Mouse (Mus musculus) midbrain, embryonic 15.5 days (tissue): ENCODE data around the gene Zscan10. TPM values are rescaled to one million over a fixed set of nuclear protein-coding genes. Genes with fewer than 3 reads are reported as not detected.

Experiments
- ATAC-seq: fragments of 200-750 bp; cut with Nextera tagmentation; replicated peaks from 2 replicates; pipeline ENCODE4 v1.8.0; 2017; ENCODE audit warnings: moderate TSS enrichment
- H3K27ac ChIP-seq: fragments of 300-500 bp; sonication (generic); 2 replicates; pipeline ENCODE4 v1.5.1; 2015; ENCODE audit warnings: mild to moderate bottlenecking, inconsistent platforms
- H3K27me3 ChIP-seq: fragments of 300-500 bp; sonication (generic); replicated peaks from 2 replicates; pipeline ENCODE4 v1.6.1; 2015; ENCODE audit warnings: inconsistent platforms
- H3K36me3 ChIP-seq: fragments of 300-500 bp; sonication (generic); replicated peaks from 2 replicates; pipeline ENCODE4 v1.6.1; 2015; ENCODE audit warnings: inconsistent platforms
- H3K4me1 ChIP-seq: fragments of 300-500 bp; sonication (generic); 2 replicates; pipeline ENCODE4 v1.6.1; 2015; ENCODE audit warnings: inconsistent platforms
- H3K4me2 ChIP-seq: fragments of 300-500 bp; sonication (generic); 2 replicates; pipeline ENCODE4 v1.6.1; 2015; ENCODE audit warnings: inconsistent platforms, mild to moderate bottlenecking, moderate library complexity
- H3K4me3 ChIP-seq: fragments of 300-500 bp; sonication (generic); 2 replicates; pipeline ENCODE4 v1.5.1; 2015; ENCODE audit warnings: mild to moderate bottlenecking, inconsistent platforms
- H3K9ac ChIP-seq: fragments of 300-500 bp; sonication (generic); 2 replicates; pipeline ENCODE4 v1.6.1; 2015; ENCODE audit warnings: mild to moderate bottlenecking, inconsistent platforms
- H3K9me3 ChIP-seq: fragments of 300-500 bp; sonication (generic); 2 replicates; pipeline ENCODE4 v1.6.1; 2016; ENCODE audit warnings: inconsistent platforms
- WGBS: fragments of 180-500 bp; shearing (Covaris S2); methylation state at CpG from one replicate; pipeline ENCODE4 v1.1.7; 2015; ENCODE audit warnings: mixed read lengths; 5-methylcytosine and 5-hydroxymethylcytosine counted together
- polyA plus RNA-seq: library from polyadenylated mRNA; unstranded; fragments of >200 nt; fragmentation: Nextera tagmentation; extraction: Ambion mirVana; gene quantifications from 2 replicates; pipeline ENCODE4 v1.2.1, GENCODE M21; 2015

The Zscan10 gene
- not detected in 2 replicates for polyA plus RNA-seq

- Histone ChIP-seq H3K4me2 (peak within 1 kb of the TSS; percentile 55), H3K9me3 (no peaks in the 10 kb centered on the region), H3K27ac (no peak within 1 kb of the TSS), H3K9ac (no peak within 1 kb of the TSS), H3K36me3 (no peaks in the 10 kb centered on the region), H3K27me3 (no peaks in the 10 kb centered on the region), H3K4me1 (peaks cover 3% of the 10 kb centered on the region; the same call in 1 of the 2 replicates), H3K4me3 (0 out of 2 replicates have a peak within 1 kb of the TSS, but pooled peaks have one; percentile 44)
- 31% methylated on average over 15 of the region's 15 CpGs for WGBS
- no peak for ATAC-seq
Observed at GRCm38 (mm10) chr17:23600641-23601622, at the start of gene Zscan10. Zscan10 (plus strand) TSS chr17:23600856.

DNA sequence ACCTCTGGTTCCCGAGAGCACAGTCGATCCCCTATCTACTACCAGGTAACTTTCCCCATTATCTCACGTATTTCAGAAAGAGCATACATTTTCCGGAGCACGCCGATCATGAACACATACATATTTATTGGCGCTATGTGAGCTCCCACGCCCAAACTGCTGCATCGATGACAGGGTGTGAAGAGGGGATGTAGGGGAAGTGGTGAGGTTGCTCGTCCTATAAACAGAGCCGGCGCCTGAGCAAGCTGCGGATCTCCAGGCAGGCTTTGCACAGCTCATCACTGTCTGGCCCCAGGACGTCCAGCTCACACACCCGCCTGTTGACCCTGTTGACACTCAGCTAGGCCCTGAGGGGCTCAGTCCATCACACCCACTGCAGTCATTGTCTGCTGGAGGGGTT is 49.8 kb upstream of the Zscan10 start:
- WGBS: 0% methylated on average over 15 of the region's 15 CpGs
- peak; percentile 43 for ATAC-seq

GRCm38 (mm10) chr17:23551416-23551815 is 49.2 kb upstream of the Zscan10 start:
- peaks cover 4% of the 10 kb centered on the region; the same call in 1 of the 2 replicates for H3K36me3 ChIP-seq
- H3K27ac ChIP-seq: peak overlapping the region; percentile 76
- no peak for ATAC-seq
- peaks cover 13% of the 10 kb centered on the region for H3K4me1 ChIP-seq
- no peaks in the 10 kb centered on the region for H3K9me3 ChIP-seq
- H3K27me3 ChIP-seq: no peaks in the 10 kb centered on the region
- peak overlapping the region; percentile 59 for H3K4me3 ChIP-seq
- H3K9ac ChIP-seq: peak overlapping the region; percentile 63
- H3K4me2 ChIP-seq: peak overlapping the region; percentile 70

More for the DNA sequence above, 49.8 kb upstream of the Zscan10 start:
- H3K4me2 ChIP-seq: peak overlapping the region; percentile 70
- H3K27me3 ChIP-seq: no peaks in the 10 kb centered on the region
- peak overlapping the region; percentile 59 for H3K4me3 ChIP-seq
- peak overlapping the region; percentile 76 for H3K27ac ChIP-seq
- H3K9ac ChIP-seq: peak overlapping the region; percentile 63
- H3K4me1 ChIP-seq: peaks cover 13% of the 10 kb centered on the region
- H3K36me3 ChIP-seq: 0 out of 2 replicates have a peak, but pooled peaks cover 1% of the 10 kb centered on the region
- H3K9me3 ChIP-seq: no peaks in the 10 kb centered on the region

DNA sequence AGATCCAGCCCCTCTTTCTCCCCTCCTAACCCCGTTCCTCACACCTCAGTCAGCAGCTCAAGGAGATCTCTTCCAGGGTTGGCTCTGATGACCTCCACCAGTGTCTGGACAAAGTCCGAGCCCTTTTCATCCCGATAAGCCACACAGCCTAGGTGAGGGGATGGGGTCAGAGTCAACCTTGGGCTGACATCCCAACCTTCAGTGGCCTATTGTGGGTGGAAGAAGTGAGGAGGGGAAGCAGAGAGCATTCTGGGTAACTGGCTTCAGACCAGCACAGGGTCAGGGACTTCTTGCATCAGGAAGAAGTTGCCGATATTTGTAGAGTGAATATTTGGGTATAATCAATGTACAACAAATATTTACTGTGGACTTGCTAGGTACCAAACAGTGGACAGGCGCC is 48.7 kb upstream of the Zscan10 start:
- WGBS: 67% methylated on average over 5 of the region's 5 CpGs
- no peak overlapping the region for H3K27ac ChIP-seq
- peaks cover 10% of the 10 kb centered on the region; the same call in 1 of the 2 replicates for H3K36me3 ChIP-seq
- ATAC-seq: no peak
- peaks cover 13% of the 10 kb centered on the region for H3K4me1 ChIP-seq
- H3K4me2 ChIP-seq: no peak overlapping the region
- H3K4me3 ChIP-seq: no peak overlapping the region
- no peaks in the 10 kb centered on the region for H3K9me3 ChIP-seq
- no peak overlapping the region for H3K9ac ChIP-seq
- H3K27me3 ChIP-seq: no peaks in the 10 kb centered on the region

DNA sequence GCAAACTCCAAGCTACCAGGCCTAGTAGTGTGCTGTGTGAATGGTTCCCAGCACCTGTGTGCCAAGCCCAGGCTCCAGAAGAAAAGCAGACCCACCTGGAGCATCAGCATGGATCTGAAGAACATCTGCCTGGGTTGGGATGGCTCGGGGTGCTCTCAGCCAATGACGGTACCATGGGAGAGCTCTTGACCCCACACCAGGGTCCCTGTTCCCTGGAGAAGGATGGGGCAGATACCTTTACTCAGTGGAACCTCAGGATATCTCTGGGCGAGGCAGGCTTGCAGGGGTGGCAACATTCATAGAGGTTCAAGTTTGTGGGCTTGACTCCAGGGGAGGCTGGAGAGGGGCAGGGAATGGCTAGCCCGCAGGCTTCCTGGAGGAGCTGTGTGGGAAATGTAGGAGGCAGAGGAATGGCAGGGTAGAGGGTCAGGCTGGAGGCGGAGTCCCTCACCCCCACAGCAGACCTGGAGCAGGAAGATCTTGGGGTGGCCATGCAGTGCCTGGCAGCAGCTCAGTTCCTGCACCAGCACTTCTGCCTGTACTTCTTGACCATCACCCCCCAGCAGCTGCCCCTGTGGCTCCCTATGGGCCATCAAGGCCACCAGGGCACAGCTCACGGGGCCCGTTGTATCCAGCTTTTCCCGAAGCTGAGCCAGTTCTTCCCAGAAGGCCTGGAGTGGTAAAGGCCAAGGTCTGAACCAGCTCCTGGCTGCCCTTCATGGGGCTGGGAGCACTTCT is 47.6 kb upstream of the Zscan10 start:
- H3K4me1 ChIP-seq: peaks cover 13% of the 10 kb centered on the region
- no peak overlapping the region for H3K27ac ChIP-seq
- peaks cover 21% of the 10 kb centered on the region for H3K36me3 ChIP-seq
- 89% methylated on average over 8 of the region's 8 CpGs for WGBS
- H3K9ac ChIP-seq: no peak overlapping the region
- no peaks in the 10 kb centered on the region for H3K9me3 ChIP-seq
- no peaks in the 10 kb centered on the region for H3K27me3 ChIP-seq
- H3K4me2 ChIP-seq: no peak overlapping the region
- no peak for ATAC-seq
- no peak overlapping the region for H3K4me3 ChIP-seq

GRCm38 (mm10) chr17:23553634-23554120 is 47.0 kb upstream of the Zscan10 start:
- H3K4me1 ChIP-seq: peaks cover 13% of the 10 kb centered on the region
- H3K36me3 ChIP-seq: peaks cover 27% of the 10 kb centered on the region
- 68% methylated on average over 1 of the region's 1 CpGs for WGBS
- ATAC-seq: no peak
- no peaks in the 10 kb centered on the region for H3K9me3 ChIP-seq
- no peaks in the 10 kb centered on the region for H3K27me3 ChIP-seq
- no peak overlapping the region for H3K9ac ChIP-seq
- no peak overlapping the region for H3K4me2 ChIP-seq
- no peak overlapping the region for H3K27ac ChIP-seq
- H3K4me3 ChIP-seq: no peak overlapping the region

GRCm38 (mm10) chr17:23554321-23554720 is 46.3 kb upstream of the Zscan10 start:
- no peak overlapping the region for H3K27ac ChIP-seq
- no peak overlapping the region for H3K9ac ChIP-seq
- no peak overlapping the region for H3K4me3 ChIP-seq
- no peaks in the 10 kb centered on the region for H3K9me3 ChIP-seq
- peaks cover 33% of the 10 kb centered on the region for H3K36me3 ChIP-seq
- H3K27me3 ChIP-seq: no peaks in the 10 kb centered on the region
- peaks cover 13% of the 10 kb centered on the region for H3K4me1 ChIP-seq
- no peak overlapping the region for H3K4me2 ChIP-seq
- ATAC-seq: no peak

GRCm38 (mm10) chr17:23555243-23555916 is 45.3 kb upstream of the Zscan10 start:
- Histone ChIP-seq H3K36me3 (peaks cover 37% of the 10 kb centered on the region), H3K27ac (no peak overlapping the region), H3K9me3 (no peaks in the 10 kb centered on the region), H3K4me2 (no peak overlapping the region), H3K27me3 (no peaks in the 10 kb centered on the region), H3K4me3 (no peak overlapping the region), H3K4me1 (peaks cover 10% of the 10 kb centered on the region), H3K9ac (no peak overlapping the region)
- WGBS: 83% methylated on average over 7 of the region's 7 CpGs
- no peak for ATAC-seq

DNA sequence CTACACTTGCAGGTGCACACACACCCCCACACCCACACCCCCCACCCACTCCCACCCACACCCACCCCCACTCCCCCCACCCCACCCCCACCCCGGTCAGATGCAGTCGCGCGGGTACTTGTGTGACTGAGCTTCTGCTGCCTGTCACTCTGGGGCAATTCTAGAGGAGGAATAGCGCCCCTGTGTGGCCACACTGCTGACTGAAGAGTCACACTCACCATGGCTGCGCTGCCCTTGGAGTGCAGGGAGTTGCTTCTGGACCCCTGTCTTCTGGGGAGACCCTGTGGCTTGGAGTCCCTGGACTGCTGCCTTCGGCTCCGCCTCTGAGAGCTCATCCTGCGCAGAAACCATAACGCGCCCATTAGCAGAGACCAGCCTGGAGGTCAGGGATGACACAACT is 40.9 kb upstream of the Zscan10 start:
- Histone ChIP-seq H3K4me3 (no peak overlapping the region), H3K27ac (no peak overlapping the region), H3K4me1 (peaks cover 10% of the 10 kb centered on the region), H3K9me3 (no peaks in the 10 kb centered on the region), H3K27me3 (no peaks in the 10 kb centered on the region), H3K36me3 (peaks cover 40% of the 10 kb centered on the region), H3K9ac (no peak overlapping the region), H3K4me2 (no peak overlapping the region)
- no peak for ATAC-seq
- WGBS: 55% methylated on average over 11 of the region's 11 CpGs

- Histone ChIP-seq H3K36me3 (peaks cover 12% of the 10 kb centered on the region), H3K27ac (peak within 1 kb of the TSS; percentile 92), H3K9ac (peak within 1 kb of the TSS; percentile 87), H3K27me3 (no peaks in the 10 kb centered on the region), H3K9me3 (no peaks in the 10 kb centered on the region), H3K4me1 (peaks cover 17% of the 10 kb centered on the region), H3K4me2 (peak within 1 kb of the TSS; percentile 82), H3K4me3 (peak within 1 kb of the TSS; percentile 87)
- 1% methylated on average over 59 of the region's 59 CpGs for WGBS
- ATAC-seq: peak; percentile 95
Observed at GRCm38 (mm10) chr17:23563595-23564367, 36.9 kb upstream of the Zscan10 start, which contains the start of gene Zfp213. Zfp213 (minus strand) TSS chr17:23564238.

GRCm38 (mm10) chr17:23564368-23564715 is 36.3 kb upstream of the Zscan10 start:
- no peaks in the 10 kb centered on the region for H3K9me3 ChIP-seq
- H3K36me3 ChIP-seq: 0 out of 2 replicates have a peak, but pooled peaks cover 6% of the 10 kb centered on the region
- H3K4me3 ChIP-seq: peak overlapping the region; percentile 87
- peak overlapping the region; percentile 87 for H3K9ac ChIP-seq
- H3K4me2 ChIP-seq: peak overlapping the region; percentile 82
- no peaks in the 10 kb centered on the region for H3K27me3 ChIP-seq
- WGBS: 1% methylated on average over 8 of the region's 8 CpGs
- peaks cover 17% of the 10 kb centered on the region for H3K4me1 ChIP-seq
- ATAC-seq: peak; percentile 87
- peak overlapping the region; percentile 92 for H3K27ac ChIP-seq
